Mouse (Mus musculus) spleen, postnatal 14 days (tissue): ENCODE results near the gene Luc7l2.
A peak's percentile ranks its signal among the peaks of the same experiment; 100 is the strongest.
"Not testable (repeated sequence)": the region's sequence is repeated elsewhere in the genome, so short reads cannot be mapped to it uniquely, and the experiment has no call there.

Experiments used
- DNase-seq, 2 experiments: peaks; one replicate each; pipeline ENCODE4 v3.0.0; 2021 to 2022; ENCODE audit warnings: low spot score in 2 of 2

Luc7l2 gene

GRCm38 (mm10) chr6:38551062-38551988 is at the start of gene Luc7l2:
TSS of gene Luc7l2 (plus strand) at chr6:38551334.
- DNase-seq: peak; percentile 90 to 95

- DNase-seq: no peak
Measured at GRCm38 (mm10) chr6:38512096-38512495, 39.0 kb upstream of the Luc7l2 start.

GRCm38 (mm10) chr6:38512830-38513229 is 38.3 kb upstream of the Luc7l2 start:
- DNase-seq: no peak

DNA sequence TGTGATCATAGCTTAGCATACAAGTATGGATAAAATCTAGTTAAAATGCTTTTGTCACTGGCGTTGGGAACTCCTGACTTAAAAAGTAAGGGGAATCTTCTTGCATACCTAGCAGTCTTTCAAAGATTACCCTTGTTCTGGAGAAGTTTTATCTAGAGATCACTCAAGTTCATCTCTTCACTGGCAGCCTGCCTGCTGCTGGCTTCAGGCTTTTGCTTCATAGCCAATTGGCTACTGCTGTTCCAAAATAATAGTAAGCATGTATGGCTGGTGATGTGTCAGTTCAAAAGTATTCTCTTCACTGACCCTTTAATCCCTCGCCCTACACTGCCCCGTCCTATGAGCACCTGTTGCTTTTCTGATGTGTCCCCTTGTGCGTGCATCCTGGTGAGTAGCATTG is 35.9 kb upstream of the Luc7l2 start:
- no peak for DNase-seq

- DNase-seq: no peak
Measured at GRCm38 (mm10) chr6:38523851-38524250, 27.3 kb upstream of the Luc7l2 start.

DNA sequence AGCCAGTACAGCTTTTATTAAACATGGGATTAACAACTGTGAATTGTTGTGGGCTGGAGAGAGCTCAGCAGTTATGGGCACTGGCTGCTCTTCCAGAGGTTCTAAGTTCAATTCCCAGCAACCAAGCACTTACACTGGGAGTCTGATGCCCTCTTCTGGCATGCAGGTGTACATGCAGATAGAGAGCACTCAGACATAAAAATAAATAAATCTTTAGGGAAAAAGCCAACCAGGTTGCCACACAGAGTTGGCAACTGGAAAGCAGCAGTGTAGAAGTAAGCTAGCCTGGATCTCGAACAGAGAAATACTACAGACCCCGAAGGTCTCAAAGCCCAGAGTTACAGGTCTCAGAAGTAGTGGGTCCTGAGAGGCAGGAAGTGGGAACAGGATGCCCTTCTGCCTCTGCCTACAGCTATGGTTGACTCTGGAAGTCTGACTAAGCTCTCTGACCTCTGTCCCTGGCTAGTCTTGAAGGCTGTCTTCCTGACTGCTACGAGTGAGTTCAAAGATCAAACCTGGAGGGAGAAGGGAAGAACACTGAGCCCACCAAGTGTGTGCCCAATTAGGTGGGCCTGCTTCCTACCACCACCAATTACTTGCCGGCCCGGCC is 19.8 kb upstream of the Luc7l2 start:
- peak in 1 of 2 experiments; percentile 12 for DNase-seq

GRCm38 (mm10) chr6:38532500-38533420 is 18.4 kb upstream of the Luc7l2 start:
- peak; percentile 27 to 44 for DNase-seq

DNA sequence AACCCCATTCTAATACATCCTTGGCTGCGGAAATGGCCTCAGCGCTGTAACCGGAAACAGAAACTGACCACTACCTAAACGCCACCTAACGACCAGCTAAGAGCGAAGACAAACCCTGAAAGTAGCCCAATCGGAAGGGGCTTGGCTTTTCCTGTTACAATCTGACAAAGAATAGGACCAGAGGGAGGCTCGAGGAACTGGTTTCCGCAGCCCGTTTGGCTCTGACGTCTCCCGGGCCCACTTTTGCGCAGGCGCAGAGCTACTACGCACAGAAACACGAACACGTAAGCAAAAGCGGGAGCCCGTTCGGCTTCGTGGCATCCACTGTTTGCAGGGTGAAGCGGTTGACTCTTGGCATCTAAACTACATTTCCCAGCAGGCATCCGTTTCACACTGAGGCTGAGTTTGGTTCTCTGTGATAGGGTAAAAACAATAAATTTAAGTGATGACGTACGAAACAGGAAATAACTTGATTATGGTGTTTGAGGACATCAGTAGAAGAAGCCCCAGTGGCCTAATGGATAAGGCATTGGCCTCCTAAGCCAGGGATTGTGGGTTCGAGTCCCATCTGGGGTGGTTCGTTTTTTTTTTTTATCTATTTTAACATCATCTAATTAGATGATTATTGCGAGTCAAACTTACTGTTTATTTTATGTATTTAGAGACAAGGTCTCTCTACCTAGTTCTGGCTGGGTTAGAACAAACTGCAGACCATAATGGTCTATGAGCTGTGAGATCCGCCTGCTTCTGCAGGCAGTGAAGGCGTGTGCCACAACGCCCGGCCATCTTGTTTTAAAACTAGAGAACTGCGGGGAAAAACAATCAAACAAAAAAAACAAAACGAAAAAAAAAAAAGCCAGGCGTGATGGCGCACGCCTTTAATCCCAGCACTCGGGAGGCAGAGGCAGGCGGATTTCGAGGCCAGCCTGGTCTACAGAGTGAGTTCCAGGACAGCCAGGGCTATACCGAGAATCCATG is 17.4 kb upstream of the Luc7l2 start, which contains the start of gene Fmc1:
Gene Fmc1, plus strand, starts transcription at position 75 of the 978 bp plus-strand sequence.
- DNase-seq: peak; percentile 88 to 92

DNA sequence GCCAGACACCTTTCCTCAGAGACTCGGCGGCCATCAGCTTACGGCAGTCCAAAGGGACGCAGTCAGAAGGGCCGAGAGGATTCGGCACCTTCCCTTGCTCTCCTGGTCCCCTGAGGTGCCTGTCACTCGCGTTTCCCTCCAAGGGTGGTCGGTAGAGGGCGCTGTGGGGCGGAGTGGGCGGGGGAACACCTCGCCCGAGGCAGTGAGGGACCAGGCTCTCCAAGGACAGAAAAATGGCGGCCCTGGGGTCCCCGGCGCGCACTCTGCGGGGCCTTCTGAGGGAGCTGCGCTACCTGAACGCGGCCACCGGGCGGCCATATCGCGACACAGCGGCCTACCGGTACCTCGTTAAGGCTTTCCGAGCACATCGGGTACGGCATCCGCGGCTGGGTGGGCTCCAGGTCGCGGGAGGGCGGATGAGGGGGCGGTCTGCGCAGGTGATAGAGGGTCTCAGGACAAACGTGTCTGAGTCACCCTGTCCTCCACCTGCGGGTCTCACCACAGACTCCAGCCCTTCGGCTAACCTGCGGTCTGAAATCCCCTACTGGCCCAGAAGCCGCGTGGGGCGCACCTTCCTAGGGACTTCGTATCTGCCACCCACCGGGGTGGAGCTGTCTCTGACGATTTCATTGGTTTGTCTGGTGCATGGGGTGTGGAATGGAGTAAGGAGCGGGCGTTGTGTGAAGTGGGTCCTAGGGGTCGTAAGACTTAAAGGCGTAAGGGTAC is 16.3 kb upstream of the Luc7l2 start:
- DNase-seq: peak; percentile 100

DNA sequence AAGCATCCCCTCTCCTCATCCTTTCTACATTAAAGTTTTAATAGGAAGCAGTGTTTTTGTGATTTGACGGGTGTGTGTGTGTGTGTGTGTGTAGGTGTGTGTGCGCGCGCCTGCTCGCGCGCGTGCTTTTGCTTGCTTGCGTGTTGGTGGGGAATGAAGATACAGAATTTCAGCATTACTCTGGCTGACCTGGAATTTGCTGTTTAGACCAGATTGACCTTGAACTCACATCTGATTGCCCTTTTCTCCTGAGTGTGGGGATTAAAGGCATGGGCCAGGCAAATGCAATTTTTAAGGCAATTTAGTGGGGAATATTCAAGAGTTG is 15.8 kb upstream of the Luc7l2 start:
- DNase-seq: no peak

DNA sequence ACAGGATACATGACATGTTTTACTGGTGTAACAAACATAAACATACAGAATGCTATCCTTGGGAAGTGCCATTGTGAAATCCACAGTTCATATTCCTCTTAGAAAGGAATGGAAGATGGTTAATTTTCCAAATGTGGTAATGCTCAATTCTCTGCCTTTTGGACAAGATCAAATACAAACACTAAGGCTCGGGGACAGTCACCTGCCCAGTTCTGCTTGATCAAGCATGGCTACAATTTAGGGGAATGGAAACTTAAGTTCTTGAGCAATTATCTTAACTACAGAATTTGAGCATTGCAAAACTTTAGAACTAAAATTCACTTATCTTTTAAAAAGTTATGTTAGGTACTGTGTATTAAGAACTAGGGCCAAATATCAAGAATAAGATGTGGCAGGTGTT is 15.3 kb upstream of the Luc7l2 start:
- DNase-seq: no peak

- DNase-seq: not testable (repeated sequence)
Measured at GRCm38 (mm10) chr6:38544141-38544540, 7.0 kb upstream of the Luc7l2 start.

GRCm38 (mm10) chr6:38547005-38547404 is 4.1 kb upstream of the Luc7l2 start:
- DNase-seq: not testable (repeated sequence)

- no peak for DNase-seq
Measured at GRCm38 (mm10) chr6:38547707-38548106, 3.4 kb upstream of the Luc7l2 start.

DNA sequence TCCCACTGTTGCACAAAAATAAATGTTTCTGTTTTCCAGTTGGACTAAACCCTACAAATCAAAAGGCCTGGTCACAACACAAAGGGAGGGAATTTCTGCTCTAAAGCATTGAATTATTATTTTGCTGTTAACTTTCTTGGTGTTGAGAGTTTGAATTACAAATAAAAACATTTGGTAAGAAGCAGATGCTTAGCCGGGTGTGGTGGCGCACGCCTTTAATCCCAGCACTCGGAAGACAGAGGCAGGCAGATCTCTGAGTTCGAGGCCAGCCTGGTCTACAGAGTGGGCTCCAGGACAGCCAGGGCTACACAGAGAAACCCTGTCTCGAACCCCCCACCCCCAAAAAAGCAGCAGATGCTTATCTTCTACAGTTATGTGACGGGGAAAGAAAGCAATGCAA is 2.5 kb upstream of the Luc7l2 start:
- not testable (repeated sequence) for DNase-seq

DNA sequence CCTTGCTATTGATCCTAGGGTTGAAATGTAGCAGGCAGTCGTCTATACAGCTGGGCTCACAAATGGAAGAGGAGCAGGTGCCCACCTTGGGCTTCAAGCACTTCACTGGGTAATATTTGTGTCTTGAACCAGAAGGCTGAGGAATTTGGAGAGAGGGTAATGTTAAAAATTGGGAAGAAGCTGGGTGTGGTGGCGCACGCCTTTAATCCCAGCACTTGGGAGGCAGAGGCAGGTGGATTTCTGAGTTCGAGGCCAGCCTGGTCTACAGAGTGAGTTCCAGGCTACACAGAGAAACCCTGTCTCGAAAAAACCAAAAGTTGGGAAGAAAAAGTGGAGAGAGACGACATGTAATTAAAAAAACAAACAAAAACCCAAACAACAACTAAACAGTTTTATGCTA is 1.3 kb upstream of the Luc7l2 start:
- not testable (repeated sequence) for DNase-seq

DNA sequence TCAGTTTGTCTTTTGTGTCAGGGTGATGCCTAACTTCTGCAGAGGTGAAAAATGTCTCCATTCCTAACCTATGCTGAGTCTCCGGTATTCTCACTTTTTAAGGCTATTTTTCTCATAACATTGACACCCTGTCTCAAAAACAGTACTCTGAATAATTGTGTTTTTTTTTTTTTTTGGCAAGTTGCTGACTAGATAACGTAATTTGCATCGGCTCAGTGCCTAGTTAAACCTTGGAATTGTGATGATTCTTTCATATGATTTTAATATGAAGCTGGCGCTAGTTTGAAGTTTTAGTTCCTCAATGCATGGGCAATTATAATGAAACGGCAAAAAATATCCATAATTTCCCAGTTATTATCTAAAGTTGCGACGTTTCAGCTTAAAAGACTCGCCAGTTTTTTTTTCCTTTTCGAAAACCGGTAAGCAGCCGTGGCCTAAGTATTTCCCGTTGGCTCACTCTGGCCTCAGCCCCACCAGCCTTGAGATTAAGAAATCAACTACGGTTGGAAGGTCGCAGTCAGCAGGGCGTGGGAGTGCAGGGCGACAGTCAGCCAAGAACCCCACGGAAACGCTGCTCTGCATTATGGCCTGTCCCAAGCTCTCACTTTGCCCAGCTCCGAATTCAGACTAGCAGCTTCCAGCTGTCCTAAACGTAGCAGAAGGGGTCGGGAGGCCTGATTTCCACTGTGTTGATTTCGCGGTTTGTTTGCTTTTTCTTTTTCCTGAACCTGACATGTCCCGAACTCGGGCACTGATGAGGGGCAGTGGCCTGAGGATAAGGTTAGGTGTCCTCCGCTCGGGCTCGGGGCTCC is 678 bp upstream of the Luc7l2 start:
- peak; percentile 60 to 64 for DNase-seq

- DNase-seq: peak; percentile 94 to 95
Measured at GRCm38 (mm10) chr6:38551989-38552635, 978 bp downstream of the Luc7l2 start.

GRCm38 (mm10) chr6:38552636-38553000 is 1.5 kb downstream of the Luc7l2 start:
- no peak for DNase-seq
